Mouse (Mus musculus) liver, embryonic 13.5 days (tissue): ENCODE measurements around the gene Rasal1. TPM values are rescaled to one million over a fixed set of nuclear protein-coding genes. Genes with fewer than 3 reads are reported as not detected.

Experiments used
- ATAC-seq: fragments of 200-750 bp; cut with Nextera tagmentation; 2 replicates; pipeline ENCODE4 v1.8.0; 2017; ENCODE audit warnings: low read depth, mild to moderate bottlenecking, moderate number of reproducible peaks, moderate library complexity
- DNase-seq: peaks from one replicate; pipeline ENCODE4 v3.0.0; 2022
- H3K27ac ChIP-seq: fragments of 300-500 bp; sonication (generic); 2 replicates; pipeline ENCODE4 v1.5.1; 2015; ENCODE audit warnings: moderate library complexity, mild to moderate bottlenecking, inconsistent platforms
- H3K27me3 ChIP-seq: fragments of 300-500 bp; sonication (generic); 2 replicates; pipeline ENCODE4 v1.6.1; 2015; ENCODE audit warnings: mild to moderate bottlenecking, inconsistent platforms
- H3K36me3 ChIP-seq: fragments of 300-500 bp; sonication (generic); 2 replicates; pipeline ENCODE4 v1.6.1; 2015; ENCODE audit warnings: mild to moderate bottlenecking, inconsistent platforms
- H3K4me1 ChIP-seq: fragments of 300-500 bp; sonication (generic); replicated peaks from 2 replicates; pipeline ENCODE4 v1.6.1; 2015; ENCODE audit warnings: inconsistent platforms
- H3K4me2 ChIP-seq: fragments of 300-500 bp; sonication (generic); 2 replicates; pipeline ENCODE4 v1.6.1; 2015; ENCODE audit warnings: inconsistent platforms, mild to moderate bottlenecking, moderate library complexity
- H3K4me3 ChIP-seq: fragments of 300-500 bp; sonication (generic); replicated peaks from 2 replicates; pipeline ENCODE4 v1.5.1; 2015; ENCODE audit warnings: mild to moderate bottlenecking, inconsistent platforms
- H3K9ac ChIP-seq: fragments of 300-500 bp; sonication (generic); 2 replicates; pipeline ENCODE4 v1.6.1; 2015; ENCODE audit warnings: mild to moderate bottlenecking, inconsistent platforms
- H3K9me3 ChIP-seq: fragments of 300-500 bp; sonication (generic); replicated peaks from 2 replicates; pipeline ENCODE4 v1.6.1; 2016; ENCODE audit warnings: inconsistent platforms
- WGBS: fragments of 180-500 bp; shearing (Covaris S2); methylation state at CpG from one replicate; pipeline ENCODE4 v1.1.7; 2015; ENCODE audit not compliant: insufficient replicate concordance; 5-methylcytosine and 5-hydroxymethylcytosine counted together
- polyA plus RNA-seq: library from polyadenylated mRNA; unstranded; fragments of >200 nt; fragmentation: Nextera tagmentation; extraction: Ambion mirVana; gene quantifications from 2 replicates; pipeline ENCODE4 v1.2.1, GENCODE M21; 2015

The Rasal1 gene
- polyA plus RNA-seq, 1 experiment from 2014 or later, result 0.18 TPM

DNA sequence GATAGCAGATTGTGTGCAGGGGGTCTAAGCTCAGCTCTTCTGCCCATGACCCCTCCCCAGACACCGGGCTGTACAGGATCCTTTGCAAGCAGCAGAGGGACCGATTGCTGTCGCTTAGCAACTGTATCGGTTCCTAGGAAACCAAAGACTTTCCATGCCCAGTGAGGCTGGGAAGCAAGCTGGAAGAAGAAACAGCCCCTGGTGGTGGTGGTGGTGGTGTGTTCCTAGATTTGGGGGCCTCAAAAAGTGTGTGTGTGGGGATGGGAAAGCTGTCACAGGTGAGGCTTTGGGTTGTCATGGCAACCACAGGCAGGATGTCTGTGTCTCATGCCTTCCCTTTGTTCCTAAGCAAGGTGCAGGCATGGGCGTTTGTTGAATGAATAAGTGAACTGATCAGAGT, 12.2 kb downstream of the Rasal1 start:
- 51% methylated on average over 5 of the region's 5 CpGs for WGBS
- peaks cover 25% of the 10 kb centered on the region; the same call in 1 of the 2 replicates for H3K27me3 ChIP-seq
- ATAC-seq (no peak), DNase-seq (no peak)
- H3K4me2 ChIP-seq, result no peak overlapping the region
- no peaks in the 10 kb centered on the region for H3K9me3 ChIP-seq
- H3K36me3 ChIP-seq, result no peaks in the 10 kb centered on the region
- no peaks in the 10 kb centered on the region for H3K4me1 ChIP-seq
- H3K4me3 ChIP-seq, result no peak overlapping the region
- no peak overlapping the region for H3K27ac ChIP-seq
- no peak overlapping the region for H3K9ac ChIP-seq

DNA sequence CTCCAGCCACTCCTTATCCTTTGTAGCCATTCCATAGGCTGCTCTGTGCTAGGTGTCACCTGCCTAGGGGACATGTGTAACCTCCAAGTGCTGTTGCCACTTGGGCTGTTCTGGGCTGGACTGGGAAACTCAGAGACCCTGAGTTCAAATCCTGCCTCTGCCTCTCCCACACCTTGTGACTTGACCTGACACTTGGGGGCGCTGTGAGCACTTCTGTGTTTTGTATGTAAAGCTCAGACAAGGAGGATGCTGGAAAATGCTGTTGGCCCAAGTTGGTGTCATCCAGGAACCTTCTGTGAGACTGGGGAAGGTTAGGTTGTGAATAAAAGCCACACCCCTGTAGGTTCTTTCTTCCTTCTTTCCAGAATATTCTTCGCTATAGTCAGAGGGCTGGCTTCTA, 16.3 kb downstream of the Rasal1 start:
- no peaks in the 10 kb centered on the region for H3K9me3 ChIP-seq
- no peak overlapping the region for H3K4me2 ChIP-seq
- H3K36me3 ChIP-seq, result no peaks in the 10 kb centered on the region
- peaks cover 18% of the 10 kb centered on the region for H3K27me3 ChIP-seq
- WGBS, result 46% methylated on average over 2 of the region's 2 CpGs
- no peak overlapping the region for H3K27ac ChIP-seq
- H3K4me3 ChIP-seq, result no peak overlapping the region
- no peak for DNase-seq
- no peak overlapping the region for H3K9ac ChIP-seq
- no peaks in the 10 kb centered on the region for H3K4me1 ChIP-seq
- ATAC-seq, result no peak

DNA sequence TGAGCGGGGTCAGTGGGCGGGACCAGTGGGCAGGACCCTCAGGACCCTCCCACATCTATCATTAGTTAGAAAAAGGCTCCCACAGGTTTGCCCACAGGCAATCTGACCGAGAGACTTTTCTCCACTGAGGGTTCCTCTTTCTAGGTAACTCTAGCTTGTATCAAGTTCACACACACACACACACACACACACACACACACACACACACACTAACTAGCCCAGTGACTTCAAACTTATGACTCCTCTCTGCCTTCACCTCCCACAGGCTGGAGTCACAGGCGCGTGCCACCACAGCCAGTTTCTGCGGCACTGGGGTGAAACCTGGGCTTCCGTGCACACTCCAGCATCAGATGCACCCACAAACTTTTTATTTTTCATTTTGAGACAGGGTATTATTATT, 20.1 kb downstream of the Rasal1 start:
- no peak overlapping the region for H3K4me2 ChIP-seq
- DNase-seq (no peak), ATAC-seq (no peak)
- H3K36me3 ChIP-seq, result no peaks in the 10 kb centered on the region
- no peak overlapping the region for H3K4me3 ChIP-seq
- no peaks in the 10 kb centered on the region for H3K4me1 ChIP-seq
- 50% methylated on average over 7 of the region's 7 CpGs for WGBS
- H3K9me3 ChIP-seq, result no peaks in the 10 kb centered on the region
- peaks cover 8% of the 10 kb centered on the region; the same call in 1 of the 2 replicates for H3K27me3 ChIP-seq
- H3K27ac ChIP-seq, result no peak overlapping the region
- H3K9ac ChIP-seq, result no peak overlapping the region

DNA sequence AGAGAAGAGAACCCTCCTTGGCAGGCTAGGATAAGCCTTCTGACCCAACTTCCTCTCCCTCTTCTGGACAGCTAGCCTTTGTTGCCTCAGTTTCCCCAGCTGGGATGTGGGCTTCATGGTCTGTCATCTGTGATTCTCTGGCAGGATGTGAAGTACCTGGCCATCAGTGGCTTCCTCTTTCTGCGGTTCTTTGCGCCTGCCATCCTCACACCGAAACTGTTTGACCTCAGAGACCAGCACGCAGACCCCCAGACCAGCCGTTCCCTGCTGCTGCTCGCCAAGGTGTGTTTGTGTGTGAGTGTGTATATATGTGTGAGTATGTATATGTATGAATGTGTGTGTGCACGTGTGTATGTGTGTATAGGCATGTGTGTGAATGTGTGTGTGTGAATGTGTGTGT, 21.5 kb downstream of the Rasal1 start:
- no peak for ATAC-seq
- H3K4me2 ChIP-seq, result no peak overlapping the region
- WGBS, result 64% methylated on average over 7 of the region's 7 CpGs

DNA sequence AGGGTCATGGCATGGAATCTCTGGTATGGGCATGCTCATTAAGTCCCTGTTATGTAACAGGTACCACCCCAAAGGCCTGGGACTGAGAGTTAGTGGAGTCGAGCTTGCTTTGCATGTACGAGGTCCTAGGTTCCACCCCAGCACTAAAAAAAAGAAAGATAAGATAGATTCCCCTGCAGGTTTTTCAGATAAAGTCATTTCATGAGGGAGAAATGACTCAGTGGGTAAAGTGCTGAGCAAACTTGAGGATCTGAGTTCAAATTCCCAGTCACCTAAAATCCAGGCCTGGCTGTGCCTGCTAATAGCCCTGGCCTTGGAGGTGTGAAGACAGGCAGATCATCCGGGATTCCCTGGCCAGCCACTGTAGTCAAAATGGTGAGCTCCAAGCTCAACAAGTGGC, 23.3 kb downstream of the Rasal1 start:
- no peak for ATAC-seq
- H3K4me2 ChIP-seq, result no peak overlapping the region
- DNase-seq, result no peak
- H3K27ac ChIP-seq, result no peak overlapping the region
- no peaks in the 10 kb centered on the region for H3K9me3 ChIP-seq
- no peak overlapping the region for H3K9ac ChIP-seq
- H3K4me1 ChIP-seq, result no peaks in the 10 kb centered on the region
- peaks cover under 1% of the 10 kb centered on the region for H3K27me3 ChIP-seq
- H3K4me3 ChIP-seq, result no peak overlapping the region
- 45% methylated on average over 3 of the region's 3 CpGs for WGBS
- no peaks in the 10 kb centered on the region for H3K36me3 ChIP-seq

More for the DNA sequence above, 21.5 kb downstream of the Rasal1 start:
- H3K4me1 ChIP-seq, result no peaks in the 10 kb centered on the region
- H3K27ac ChIP-seq, result no peak overlapping the region
- H3K27me3 ChIP-seq, result peaks cover 8% of the 10 kb centered on the region; the same call in 1 of the 2 replicates
- H3K36me3 ChIP-seq, result no peaks in the 10 kb centered on the region
- no peak overlapping the region for H3K4me3 ChIP-seq
- no peak overlapping the region for H3K9ac ChIP-seq
- no peak for DNase-seq
- H3K9me3 ChIP-seq, result no peaks in the 10 kb centered on the region

DNA sequence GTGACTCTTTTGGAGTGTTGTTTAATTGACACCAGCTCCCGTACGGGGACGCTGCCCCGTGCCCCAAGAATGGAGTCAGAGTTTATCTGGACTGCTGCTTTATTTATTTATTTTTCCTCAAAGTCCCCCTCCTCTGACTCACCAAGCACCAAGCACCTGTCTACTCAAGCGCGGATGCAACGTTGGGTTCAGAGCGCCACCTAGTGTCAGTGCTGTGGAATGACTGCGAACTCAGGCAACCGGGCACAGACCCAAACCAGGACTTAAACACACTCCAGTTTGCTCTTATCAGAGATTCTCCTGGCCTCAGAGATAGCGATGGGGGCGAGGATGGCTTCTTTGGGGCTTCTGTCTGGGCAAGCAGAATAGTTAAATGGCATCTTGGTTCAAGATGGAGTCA, 25.0 kb downstream of the Rasal1 start:
- 7% methylated on average over 12 of the region's 12 CpGs for WGBS
- no peak overlapping the region for H3K4me3 ChIP-seq
- ATAC-seq, result no peak
- peak; percentile 41 for DNase-seq
- H3K4me2 ChIP-seq, result no peak overlapping the region
- no peaks in the 10 kb centered on the region; the same call in 1 of the 2 replicates for H3K27me3 ChIP-seq
- no peak overlapping the region for H3K9ac ChIP-seq
- no peaks in the 10 kb centered on the region for H3K4me1 ChIP-seq
- no peaks in the 10 kb centered on the region for H3K36me3 ChIP-seq
- H3K9me3 ChIP-seq, result no peaks in the 10 kb centered on the region
- H3K27ac ChIP-seq, result no peak overlapping the region

DNA sequence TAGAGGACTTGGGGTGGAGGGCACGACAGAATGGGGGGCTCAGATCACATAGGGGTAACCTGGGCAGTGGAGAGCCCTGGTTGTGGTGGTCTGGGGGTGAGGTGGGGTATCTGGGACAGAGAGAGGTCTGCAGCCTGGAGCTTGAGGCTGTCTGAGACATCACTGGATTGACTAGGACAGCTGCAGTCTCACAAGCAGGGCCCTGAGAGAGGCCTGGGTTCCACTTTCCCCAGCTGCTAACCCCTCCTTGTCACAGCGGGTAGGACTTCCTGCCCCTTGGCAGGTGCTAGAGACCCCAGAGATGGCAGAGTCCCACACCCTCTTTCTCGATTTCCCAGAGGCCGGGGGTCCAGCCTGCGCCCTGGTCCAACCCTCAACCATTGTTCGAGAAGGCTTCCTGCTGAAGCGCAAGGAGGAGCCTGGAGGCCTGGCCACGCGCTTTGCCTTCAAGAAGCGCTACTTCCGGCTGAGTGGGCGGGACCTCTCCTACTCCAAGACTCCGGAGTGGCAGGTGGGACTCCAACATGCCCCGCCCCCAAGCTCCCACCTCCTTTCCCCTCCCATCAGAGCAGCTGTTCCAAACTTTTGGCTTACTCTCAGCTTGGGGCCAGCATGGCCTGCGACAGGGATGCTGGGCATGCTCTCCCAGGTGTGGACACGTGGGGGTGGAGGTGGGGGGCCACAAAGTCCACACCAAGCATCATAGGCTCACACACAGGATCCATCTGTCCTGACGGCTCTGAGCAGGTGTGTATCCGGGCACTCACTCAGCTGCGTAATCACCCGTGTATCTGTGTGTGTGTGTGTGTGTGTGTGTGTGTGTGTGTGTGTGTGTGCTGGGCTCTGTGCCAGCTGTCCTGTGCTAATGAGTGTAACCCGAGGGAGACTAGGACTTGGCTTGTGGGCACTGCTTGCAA, 25.9 kb downstream of the Rasal1 start:
- no peak for ATAC-seq
- 33% methylated on average over 21 of the region's 21 CpGs for WGBS

DNA sequence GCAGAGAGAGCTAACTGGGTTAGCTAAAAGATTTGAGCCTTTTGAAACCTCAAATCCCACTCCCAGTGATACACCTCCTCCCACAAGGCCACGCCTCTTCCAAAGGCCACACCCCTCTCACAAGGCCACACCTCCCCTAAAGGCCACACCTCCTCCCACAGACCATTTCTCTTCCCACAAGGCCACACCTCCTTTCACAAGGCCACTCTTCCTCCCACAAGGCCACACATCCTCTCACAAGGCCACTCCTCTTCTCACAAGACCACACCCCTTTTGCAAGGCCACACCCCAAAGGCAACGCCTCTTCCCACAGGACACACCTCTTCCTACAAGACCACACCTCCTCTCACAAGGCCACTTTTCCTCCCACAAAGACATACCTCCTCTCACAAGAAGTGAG, 28.9 kb downstream of the Rasal1 start:
- Histone ChIP-seq H3K4me3 (no peak overlapping the region), H3K4me2 (no peak overlapping the region), H3K27me3 (peaks cover 34% of the 10 kb centered on the region), H3K9ac (no peak overlapping the region), H3K9me3 (no peaks in the 10 kb centered on the region), H3K27ac (no peak overlapping the region), H3K4me1 (no peaks in the 10 kb centered on the region), H3K36me3 (no peaks in the 10 kb centered on the region)
- 17% methylated on average over 2 of the region's 2 CpGs for WGBS
- DNase-seq, result no peak
- ATAC-seq, result no peak

More for the DNA sequence above, 25.9 kb downstream of the Rasal1 start:
- DNase-seq, result no peak
- peaks cover 7% of the 10 kb centered on the region for H3K27me3 ChIP-seq
- no peaks in the 10 kb centered on the region for H3K4me1 ChIP-seq
- no peaks in the 10 kb centered on the region for H3K9me3 ChIP-seq
- H3K9ac ChIP-seq, result no peak overlapping the region
- no peaks in the 10 kb centered on the region for H3K36me3 ChIP-seq
- H3K4me2 ChIP-seq, result no peak overlapping the region
- no peak overlapping the region for H3K4me3 ChIP-seq
- no peak overlapping the region for H3K27ac ChIP-seq

DNA sequence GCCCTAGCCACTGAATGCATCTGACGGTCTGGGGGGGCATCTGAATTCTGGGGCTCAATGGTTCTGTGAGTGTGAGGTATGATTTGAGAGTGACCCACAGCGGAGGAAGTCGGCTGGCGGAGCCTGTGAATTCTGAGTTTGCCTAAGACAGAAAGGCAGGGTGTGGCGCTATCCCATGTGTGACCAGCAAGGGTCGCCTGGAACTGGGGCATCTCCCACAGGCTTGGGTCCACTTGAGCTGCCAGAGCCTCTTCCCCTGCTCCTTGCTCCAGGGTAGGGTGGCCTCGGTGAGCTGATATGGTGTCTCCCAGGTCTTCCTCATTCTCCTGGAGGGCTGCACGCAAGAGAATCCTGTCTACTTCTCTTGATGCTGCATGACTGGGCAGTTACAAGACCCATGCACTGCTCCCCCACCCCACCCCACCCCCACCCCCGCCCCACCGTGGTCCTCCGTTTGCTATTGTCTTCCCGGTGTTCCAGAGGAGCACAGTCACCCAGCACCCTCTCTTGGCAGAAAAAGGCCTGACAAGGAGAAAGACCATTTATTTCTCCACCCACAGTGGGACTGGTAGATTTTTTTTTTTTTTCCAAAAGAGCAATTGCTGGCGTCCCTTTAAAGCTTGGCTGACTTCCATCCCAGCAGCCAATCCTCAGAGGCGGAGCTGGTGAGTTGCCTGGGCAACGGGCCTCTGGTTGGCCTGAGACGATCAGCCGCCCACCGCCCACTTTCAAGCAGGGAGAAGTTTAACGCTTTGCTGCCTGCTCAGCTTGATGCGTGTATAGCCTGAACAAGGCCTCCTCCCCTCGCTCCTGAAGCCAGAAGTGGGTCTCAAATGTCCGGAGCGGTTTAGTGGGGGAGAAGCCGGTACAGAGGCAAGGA, 31.3 kb downstream of the Rasal1 start:
- no peaks in the 10 kb centered on the region for H3K4me1 ChIP-seq
- ATAC-seq, result peak; percentile 51
- no peaks in the 10 kb centered on the region for H3K36me3 ChIP-seq
- H3K4me3 ChIP-seq, result no peak overlapping the region
- 5% methylated on average over 24 of the region's 24 CpGs for WGBS
- DNase-seq, result peak; percentile 16
- H3K9ac ChIP-seq, result no peak overlapping the region
- H3K4me2 ChIP-seq, result peak overlapping the region; percentile 32; the same call in 1 of the 2 replicates
- no peak overlapping the region for H3K27ac ChIP-seq
- peaks cover 58% of the 10 kb centered on the region for H3K27me3 ChIP-seq
- H3K9me3 ChIP-seq, result no peaks in the 10 kb centered on the region

DNA sequence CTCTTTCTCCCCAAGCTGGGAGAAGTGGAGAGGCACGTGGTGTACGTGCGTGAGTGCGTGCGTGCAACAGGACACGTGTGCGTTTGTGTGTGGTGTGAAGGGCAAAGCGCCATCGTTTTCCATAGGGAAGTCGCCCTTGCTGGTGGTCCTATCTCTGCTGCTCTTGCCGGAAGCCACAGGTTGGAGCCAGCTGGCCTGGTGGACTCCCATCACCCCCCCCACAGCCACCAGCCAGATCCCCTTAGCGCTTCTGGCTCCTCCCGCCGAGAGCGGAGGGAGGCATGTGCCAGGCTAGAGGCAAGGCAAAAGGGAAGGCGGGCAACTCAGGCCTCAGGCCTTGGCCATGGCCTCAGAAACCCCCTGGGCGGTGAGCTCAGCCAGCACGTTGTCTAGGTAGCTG, 32.3 kb downstream of the Rasal1 start:
- WGBS, result 73% methylated on average over 18 of the region's 18 CpGs
- Histone ChIP-seq H3K4me1 (no peaks in the 10 kb centered on the region), H3K27me3 (peaks cover 66% of the 10 kb centered on the region), H3K4me3 (no peak overlapping the region), H3K36me3 (no peaks in the 10 kb centered on the region), H3K9ac (no peak overlapping the region), H3K9me3 (no peaks in the 10 kb centered on the region), H3K4me2 (no peak overlapping the region), H3K27ac (no peak overlapping the region)
- ATAC-seq (no peak), DNase-seq (no peak)

DNA sequence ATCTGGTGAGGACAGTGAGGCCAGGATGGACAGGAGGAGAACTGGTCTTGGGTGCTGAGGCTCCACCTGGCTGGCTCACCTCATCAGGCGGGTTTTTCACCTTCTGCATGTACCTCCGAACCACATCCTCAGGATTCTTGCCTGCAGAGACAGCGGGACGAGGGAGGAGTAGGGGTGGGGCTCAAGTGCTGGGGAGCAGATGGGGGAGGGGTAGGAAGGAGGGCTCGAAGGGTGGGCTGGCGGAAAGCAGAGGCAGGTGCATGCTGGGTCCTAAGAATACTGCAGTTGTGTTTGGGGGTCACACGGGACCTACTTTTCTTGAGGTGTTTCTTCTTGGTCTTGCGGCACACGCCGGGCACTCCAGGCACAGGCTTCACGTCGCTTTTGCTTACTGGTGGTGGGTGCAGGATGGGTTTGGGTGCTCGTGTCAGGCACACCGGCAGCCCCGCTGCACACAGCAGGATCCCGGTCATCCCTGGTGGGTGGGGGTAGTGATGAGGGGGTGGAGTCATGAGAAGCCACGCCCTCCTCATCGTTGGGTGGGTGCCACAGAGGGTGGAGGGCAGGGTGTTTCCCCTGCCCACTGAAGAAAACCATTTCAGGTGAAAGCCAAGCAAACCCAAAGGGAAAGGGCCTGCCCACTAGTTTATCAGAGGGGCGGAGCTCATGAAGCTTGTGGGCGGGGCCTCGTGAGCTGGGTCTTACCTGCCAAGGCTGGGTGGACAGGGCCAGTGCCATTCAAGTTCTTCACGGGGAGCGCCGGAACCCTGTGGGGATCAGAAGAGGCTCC, 34.6 kb downstream of the Rasal1 start:
- Histone ChIP-seq H3K9me3 (no peaks in the 10 kb centered on the region), H3K9ac (no peak overlapping the region), H3K27ac (no peak overlapping the region), H3K36me3 (no peaks in the 10 kb centered on the region), H3K4me3 (no peak overlapping the region), H3K4me1 (0 out of 2 replicates have a peak, but pooled peaks cover 2% of the 10 kb centered on the region), H3K4me2 (no peak overlapping the region), H3K27me3 (peaks cover 66% of the 10 kb centered on the region)
- DNase-seq (no peak), ATAC-seq (no peak)
- 10% methylated on average over 24 of the region's 24 CpGs for WGBS
